Mouse (Mus musculus) heart, postnatal 0 days (tissue): Measurements from ENCODE around the gene Tmem234.

Experiments used
- CTCF ChIP-seq: IDR thresholded peaks from 2 replicates; pipeline ENCODE4 v1.5.1; 2016; ENCODE audit warnings: antibody characterized with exemption, control low read depth, low read depth
- EP300 ChIP-seq: IDR thresholded peaks from 2 replicates; pipeline ENCODE4 v1.6.1; 2016; ENCODE audit warnings: antibody characterized with exemption, low read depth

DNA sequence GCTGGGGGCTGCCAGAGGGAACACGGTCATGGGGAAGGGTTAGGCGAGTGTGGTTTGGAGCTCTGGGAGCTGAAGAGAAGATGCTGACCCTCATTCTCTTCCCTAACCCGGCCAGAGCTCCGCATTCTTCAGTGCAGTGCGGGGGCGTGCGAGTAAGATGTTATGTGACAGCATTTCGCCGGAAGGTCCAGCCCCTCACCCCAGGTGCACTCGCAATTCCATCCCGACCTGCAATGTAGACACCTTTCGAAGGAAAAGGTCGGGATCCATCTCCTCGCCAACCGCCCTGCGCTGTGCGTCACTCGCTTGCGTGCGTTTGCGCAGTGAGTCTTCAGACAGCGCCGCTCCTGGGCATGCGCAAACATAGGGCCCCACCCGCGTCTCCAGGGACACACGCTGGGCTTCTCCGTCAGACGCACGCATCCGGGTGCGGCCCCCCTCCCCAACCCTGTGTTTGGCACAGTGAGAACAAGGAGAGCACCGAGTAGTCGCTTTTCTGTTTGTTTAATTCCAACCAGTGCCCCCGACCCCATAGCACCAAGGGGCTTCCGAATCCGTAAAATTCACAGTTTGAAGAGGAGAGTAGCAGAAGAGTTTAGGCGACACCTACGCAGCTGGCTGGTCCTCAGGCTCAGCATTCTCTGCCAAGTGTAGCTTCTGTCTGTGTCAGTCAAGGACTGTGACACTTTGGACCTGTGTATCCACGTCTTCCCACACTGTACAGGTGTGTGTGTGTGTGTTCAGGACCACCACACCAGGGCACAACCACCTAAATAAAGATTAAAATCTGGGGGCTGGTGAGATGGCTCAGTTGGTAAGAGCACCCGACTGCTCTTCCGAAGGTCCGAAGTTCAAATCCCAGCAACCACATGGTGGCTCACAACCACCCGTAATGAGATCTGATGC is 18.6 kb downstream of the Tmem234 start, which contains the start of gene Iqcc:
- TF ChIP-seq CTCF (no peak), EP300 (no peak)
